Mouse (Mus musculus): ENCODE measurements around the gene Plk5. TPM values are rescaled to one million over a fixed set of nuclear protein-coding genes. Genes with fewer than 3 reads are reported as not detected.

The Plk5 gene
- polyA plus RNA-seq, 1 experiment from 2014 or later = 0.08 TPM

DNA sequence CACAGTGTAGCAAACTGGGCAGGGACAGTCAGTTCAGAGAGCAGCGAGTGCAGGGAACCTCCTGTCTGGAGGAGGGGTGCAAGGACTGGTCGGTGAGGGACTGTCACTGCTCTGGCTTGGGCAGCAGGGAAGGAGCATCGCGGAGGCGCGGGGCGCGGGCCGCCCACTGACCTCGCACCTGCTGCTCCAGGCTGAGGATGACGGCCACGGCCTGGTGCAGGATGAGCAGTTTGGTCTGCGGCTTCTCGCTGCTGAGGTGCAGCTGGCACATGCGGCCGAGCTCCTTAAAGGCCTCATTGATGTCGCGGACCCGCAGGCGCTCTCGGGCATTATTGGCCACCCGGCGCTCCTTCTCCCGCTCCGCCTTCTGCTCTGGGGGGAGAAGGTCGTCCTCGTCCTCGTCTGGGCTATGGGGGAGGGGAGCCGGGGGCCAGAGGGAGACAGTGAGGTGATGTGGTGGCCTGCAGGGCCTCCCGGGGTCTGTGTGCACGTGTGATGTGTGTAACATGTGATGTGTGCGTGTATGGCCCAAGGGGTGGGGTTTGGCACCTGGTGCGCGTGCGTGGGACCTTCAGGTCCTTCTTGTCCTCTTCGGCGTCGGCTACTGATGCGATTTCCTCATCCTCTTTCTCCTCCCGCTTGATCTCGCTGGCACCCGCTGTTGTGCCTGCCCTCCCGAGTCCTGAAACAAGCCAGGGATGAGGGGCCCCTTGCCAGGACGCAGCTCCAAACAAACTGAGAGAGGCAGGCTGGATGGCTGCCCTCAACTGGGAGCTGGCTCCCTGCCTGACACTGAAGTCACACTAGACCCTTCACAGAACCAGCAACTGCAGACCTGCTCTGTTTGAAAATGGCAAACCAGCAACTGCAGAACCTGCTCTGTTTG lies 56.6 kb downstream of the Plk5 start:
- TF ChIP-seq CTCF (IDR thresholded peaks at IDR 0.05; ENCODE audit: low read depth) = no peak
- no peaks in the 10 kb centered on the region for H3K27me3 ChIP-seq (ENCODE audit: insufficient read depth, low read length)
- no peaks in the 10 kb centered on the region for H3K9me3 ChIP-seq (ENCODE audit: low read length)
- DNase-seq (no peak), ATAC-seq (no peak)
- peaks cover 89% of the 10 kb centered on the region for H3K36me3 ChIP-seq (replicated peaks; ENCODE audit: insufficient read depth, low read length)
- H3K4me3 ChIP-seq (ENCODE audit: low read depth, low read length) = no peak overlapping the region
- no peak overlapping the region for H3K4me2 ChIP-seq (ENCODE audit: low read depth, low read length)
- no peak overlapping the region for H3K27ac ChIP-seq (ENCODE audit: low read depth)
- no peak overlapping the region for H3K9ac ChIP-seq (replicated peaks)
- 91% methylated on average over 44 of the region's 44 CpGs for WGBS (ENCODE audit: insufficient replicate concordance)
- peaks cover 1% of the 10 kb centered on the region for H3K4me1 ChIP-seq (ENCODE audit: insufficient read depth)

Small RNAs within 50 kb of the gene (microRNA-seq; reads per million reads assigned to microRNA genes)
- not detected for gene Gm22721

Other genes with a start within 250 kb of the Plk5 start
- 9.1 and 11.2 TPM in 2 replicates for gene Stk11, start 240.7 kb upstream of the Plk5 start, polyA plus RNA-seq (2015; fragmentation: Nextera tagmentation; extraction: Ambion mirVana)
- gene Atp5d, start 217.8 kb upstream of the Plk5 start, polyA plus RNA-seq (2015; fragmentation: Nextera tagmentation; extraction: Ambion mirVana) = 537 and 576 TPM in 2 replicates
- 0.11 and 0.18 TPM in 2 replicates for gene Cbarp, start 215.6 kb upstream of the Plk5 start, polyA plus RNA-seq (2015; fragmentation: Nextera tagmentation; extraction: Ambion mirVana)
- gene Midn, start 208.2 kb upstream of the Plk5 start, polyA plus RNA-seq (2015; fragmentation: Nextera tagmentation; extraction: Ambion mirVana) = 3.0 and 4.3 TPM in 2 replicates
- 87.0 and 93.3 TPM in 2 replicates for gene Cirbp, start 190.5 kb upstream of the Plk5 start, polyA plus RNA-seq (2015; fragmentation: Nextera tagmentation; extraction: Ambion mirVana)
- 6.7 and 6.8 TPM in 2 replicates for gene 1600002K03Rik, start 183.5 kb upstream of the Plk5 start, polyA plus RNA-seq (2015; fragmentation: Nextera tagmentation; extraction: Ambion mirVana)
- gene Efna2, start 177.0 kb upstream of the Plk5 start, polyA plus RNA-seq (2015; fragmentation: Nextera tagmentation; extraction: Ambion mirVana) = 0.15 and 0.18 TPM in 2 replicates
- gene Mum1, start 130.0 kb upstream of the Plk5 start, polyA plus RNA-seq (2015; fragmentation: Nextera tagmentation; extraction: Ambion mirVana) = 9.8 and 13.3 TPM in 2 replicates
- 313 and 321 TPM in 2 replicates for gene Ndufs7, start 107.3 kb upstream of the Plk5 start, polyA plus RNA-seq (2015; fragmentation: Nextera tagmentation; extraction: Ambion mirVana)
- gene Gamt, start 95.4 kb upstream of the Plk5 start, polyA plus RNA-seq (2015; fragmentation: Nextera tagmentation; extraction: Ambion mirVana) = 93.9 and 101 TPM in 2 replicates
- 19.5 and 21.8 TPM in 2 replicates for gene Dazap1, start 95.0 kb upstream of the Plk5 start, polyA plus RNA-seq (2015; fragmentation: Nextera tagmentation; extraction: Ambion mirVana)
- gene Rps15, start 64.0 kb upstream of the Plk5 start, polyA plus RNA-seq (2015; fragmentation: Nextera tagmentation; extraction: Ambion mirVana) = 453 and 466 TPM in 2 replicates
- gene Apc2, start 60.5 kb upstream of the Plk5 start, polyA plus RNA-seq (2015; fragmentation: Nextera tagmentation; extraction: Ambion mirVana) = 0.05 and 0.20 TPM in 2 replicates
- gene 2310011J03Rik, start 35.9 kb upstream of the Plk5 start, polyA plus RNA-seq (2015; fragmentation: Nextera tagmentation; extraction: Ambion mirVana) = 25.5 and 27.4 TPM in 2 replicates
- 5.6 TPM in 2 replicates for gene Pcsk4, start 27.0 kb upstream of the Plk5 start, polyA plus RNA-seq (2015; fragmentation: Nextera tagmentation; extraction: Ambion mirVana)
- 167 and 174 TPM in 2 replicates for gene Reep6, start 26.5 kb upstream of the Plk5 start, polyA plus RNA-seq (2015; fragmentation: Nextera tagmentation; extraction: Ambion mirVana)
- 1.5 and 1.8 TPM in 2 replicates for gene Adamtsl5, start 8.0 kb upstream of the Plk5 start, polyA plus RNA-seq (2015; fragmentation: Nextera tagmentation; extraction: Ambion mirVana)
- 0.72 and 0.99 TPM in 2 replicates for gene Mex3d, start 31.2 kb downstream of the Plk5 start, polyA plus RNA-seq (2015; fragmentation: Nextera tagmentation; extraction: Ambion mirVana)
- 33.4 and 33.5 TPM in 2 replicates for gene Mbd3, start 43.1 kb downstream of the Plk5 start, polyA plus RNA-seq (2015; fragmentation: Nextera tagmentation; extraction: Ambion mirVana)
- gene Uqcr11, start 50.4 kb downstream of the Plk5 start, polyA plus RNA-seq (2015; fragmentation: Nextera tagmentation; extraction: Ambion mirVana) = 753 and 771 TPM in 2 replicates
- 28.2 and 29.5 TPM in 2 replicates for gene Tcf3, start 77.2 kb downstream of the Plk5 start, polyA plus RNA-seq (2015; fragmentation: Nextera tagmentation; extraction: Ambion mirVana)
- gene Onecut3, start 138.4 kb downstream of the Plk5 start, polyA plus RNA-seq (2015; fragmentation: Nextera tagmentation; extraction: Ambion mirVana) = not detected in 2 replicates
- not detected in 2 replicates for gene Atp8b3, start 182.7 kb downstream of the Plk5 start, polyA plus RNA-seq (2015; fragmentation: Nextera tagmentation; extraction: Ambion mirVana)
- 7.4 and 8.1 TPM in 2 replicates for gene Rexo1, start 205.1 kb downstream of the Plk5 start, polyA plus RNA-seq (2015; fragmentation: Nextera tagmentation; extraction: Ambion mirVana)
- 6.1 and 6.5 TPM in 2 replicates for gene Klf16, start 220.9 kb downstream of the Plk5 start, polyA plus RNA-seq (2015; fragmentation: Nextera tagmentation; extraction: Ambion mirVana)
- 50.2 and 59.3 TPM in 2 replicates for gene Abhd17a, start 233.9 kb downstream of the Plk5 start, polyA plus RNA-seq (2015; fragmentation: Nextera tagmentation; extraction: Ambion mirVana)
- gene Scamp4, start 246.4 kb downstream of the Plk5 start, polyA plus RNA-seq (2015; fragmentation: Nextera tagmentation; extraction: Ambion mirVana) = 27.5 and 29.2 TPM in 2 replicates
- gene Adat3, start 246.4 kb downstream of the Plk5 start, polyA plus RNA-seq (2015; fragmentation: Nextera tagmentation; extraction: Ambion mirVana) = 2.1 and 2.6 TPM in 2 replicates
- 0.20 and 0.52 TPM in 2 replicates for gene Gm49322, start 249.6 kb downstream of the Plk5 start, polyA plus RNA-seq (2015; fragmentation: Nextera tagmentation; extraction: Ambion mirVana)